Mouse (Mus musculus) CH12F3 (cell line): Measurements from ENCODE around the gene Lbh.

Source experiments
- in situ Hi-C: fragments of 300-500 bp; cut with MboI; formaldehyde crosslinking; loops from 2 replicates; pipeline ENCODE4 v1.14.3; 2020; ENCODE audit warnings: low sequenced_read_pairs

Gene Lbh

DNA sequence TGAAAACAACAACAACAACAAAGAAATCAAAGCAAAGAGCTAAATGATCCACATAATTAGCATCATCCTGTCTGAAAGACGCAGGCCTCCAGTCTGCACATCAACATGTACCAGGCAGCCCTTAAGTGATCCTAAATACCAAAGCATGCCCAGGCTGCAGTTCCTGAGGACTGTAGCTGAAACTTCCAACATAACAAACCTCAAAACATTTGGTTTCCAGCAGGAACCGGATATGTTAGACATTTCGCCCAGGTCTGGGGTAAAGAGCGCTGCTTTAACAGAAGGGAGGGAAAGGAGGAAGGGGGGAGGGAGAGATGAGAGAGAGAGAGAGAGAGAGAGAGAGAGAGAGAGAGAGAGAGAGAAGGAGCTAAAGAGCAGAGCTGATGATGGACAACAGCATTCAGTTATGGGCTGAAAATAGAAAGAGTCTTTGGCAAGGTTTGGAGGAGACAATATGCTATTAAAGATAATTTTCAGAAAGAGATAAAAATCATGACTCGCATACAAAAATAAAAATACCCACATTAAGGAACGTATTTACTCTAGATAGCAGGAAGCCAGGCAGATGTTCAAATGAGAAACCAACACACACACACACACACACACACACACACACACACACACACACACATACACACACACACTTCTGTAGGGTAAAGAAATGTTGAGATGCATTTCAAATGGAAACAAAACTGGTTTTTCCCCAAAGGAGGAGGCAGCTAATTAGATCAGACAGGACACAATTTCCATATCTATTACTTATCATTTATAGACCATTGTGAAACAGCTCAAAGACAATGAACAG, 49.5 kb downstream of the Lbh start:
- in situ Hi-C loops: no loop called here

GRCm38 (mm10) chr17:72968666-72969065, 50.6 kb downstream of the Lbh start:
- in situ Hi-C loops: no loop called here

DNA sequence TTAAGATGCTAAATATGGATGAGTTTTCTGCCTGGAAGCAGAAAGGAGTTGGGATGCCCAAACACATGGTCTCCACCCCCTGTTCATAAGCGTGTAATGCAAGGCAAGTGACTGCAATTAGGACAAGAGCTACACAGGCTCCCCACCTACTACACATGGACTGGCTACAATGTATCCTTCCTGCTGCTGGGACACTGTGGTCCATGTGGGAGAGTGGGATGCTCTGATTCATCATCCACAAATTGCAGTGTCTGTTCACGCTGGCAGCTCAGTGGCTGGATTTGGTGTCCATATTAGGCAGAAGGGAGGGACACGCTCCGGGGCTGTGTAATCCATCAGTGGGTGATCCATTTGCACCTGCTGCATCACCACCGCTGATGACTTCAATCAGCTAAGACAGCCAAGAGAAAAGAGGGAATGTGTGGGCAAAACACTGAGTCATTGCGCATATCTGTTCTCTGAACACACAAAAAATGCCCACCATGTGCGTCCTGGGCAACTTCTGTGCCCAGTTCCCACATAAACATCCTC, 52.6 kb downstream of the Lbh start:
- in situ Hi-C loops: no loop called here

DNA sequence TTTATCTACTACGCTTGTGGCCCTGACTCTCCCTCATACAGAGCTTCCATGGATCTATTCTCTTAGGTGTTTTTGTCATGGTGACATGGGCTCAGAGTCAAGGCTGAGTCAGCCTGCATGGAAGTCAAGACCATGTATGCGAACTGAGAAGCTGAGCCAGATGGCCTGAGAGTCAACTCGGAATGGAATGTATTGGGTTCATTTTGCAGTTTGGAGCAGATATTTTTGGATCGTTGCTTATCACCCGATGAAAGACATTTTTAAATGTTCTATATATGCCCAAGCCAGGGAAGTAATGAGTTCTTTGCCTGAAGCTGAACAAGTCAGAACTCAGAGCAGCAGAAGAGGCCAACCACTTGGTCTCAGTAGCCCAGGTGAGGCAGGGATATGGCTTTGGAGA, 54.9 kb downstream of the Lbh start:
- in situ Hi-C loops: no loop called here

DNA sequence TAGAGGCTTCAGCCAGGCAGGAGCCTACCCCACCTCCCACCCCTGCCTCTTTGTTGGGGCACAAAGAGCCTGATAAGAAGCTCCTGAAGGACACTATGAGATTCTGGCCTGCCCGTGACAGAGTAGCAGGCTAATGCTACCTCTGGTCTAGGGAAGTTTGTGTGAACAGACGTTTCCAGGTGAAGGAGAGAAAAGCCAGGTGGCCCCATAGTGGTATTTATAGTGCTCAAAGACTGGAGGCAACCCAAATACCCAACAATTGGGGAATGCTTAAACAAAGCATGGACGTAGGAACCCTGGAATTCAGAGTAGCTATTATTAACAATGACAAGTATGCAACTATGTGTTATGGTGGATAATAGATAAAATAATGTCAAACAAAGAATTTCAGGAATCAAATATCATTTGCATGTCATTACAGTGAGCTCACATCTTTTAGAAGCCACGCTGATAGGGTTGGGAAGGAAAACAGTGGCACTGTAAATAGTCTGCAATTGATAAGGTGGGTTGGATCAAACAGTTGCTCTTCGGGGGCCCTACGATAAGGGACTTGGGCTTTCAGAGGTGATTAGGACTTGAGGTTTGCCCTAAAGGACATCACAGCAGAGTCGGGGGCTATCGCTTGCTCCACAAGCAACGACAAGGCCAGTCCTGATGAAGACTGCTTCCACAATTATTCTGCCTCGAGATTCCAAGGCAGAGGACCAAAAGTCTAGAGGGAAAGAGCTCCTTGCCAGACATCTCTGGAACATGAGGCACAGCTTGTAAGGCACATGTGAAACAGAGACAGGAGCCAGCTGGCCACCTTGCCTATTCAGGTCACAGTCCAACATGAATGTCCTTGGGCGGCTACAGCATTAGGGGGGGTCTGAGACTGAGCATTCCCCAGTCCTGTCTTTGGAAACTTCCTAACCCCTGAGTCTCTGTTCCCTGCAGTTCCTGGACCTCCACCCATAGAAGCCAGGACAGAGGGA, 58.4 kb downstream of the Lbh start:
- in situ Hi-C loops: no loop called here

DNA sequence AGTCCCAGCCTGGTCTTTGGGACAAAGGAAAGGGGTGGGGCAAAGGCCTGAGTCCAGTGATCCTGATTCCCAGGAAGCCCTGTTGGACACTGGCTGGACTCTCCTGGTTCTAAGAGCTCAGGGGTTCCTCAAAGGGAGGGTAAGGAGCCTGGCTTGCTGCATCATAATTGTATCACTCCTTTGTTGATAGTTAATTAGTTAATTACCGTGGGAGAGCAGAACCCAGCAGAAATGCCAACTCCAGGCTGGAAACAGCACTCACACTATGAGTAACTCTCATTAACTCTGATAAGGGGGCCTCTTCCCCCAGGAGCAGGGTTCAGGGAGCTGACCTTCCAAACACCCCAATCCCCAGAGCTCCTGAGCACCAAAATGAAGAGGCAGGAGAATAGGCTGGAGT, 59.5 kb downstream of the Lbh start:
- in situ Hi-C loops: no loop called here

- in situ Hi-C loops: no loop called here
Measured at GRCm38 (mm10) chr17:72982156-72982555, 64.1 kb downstream of the Lbh start.

DNA sequence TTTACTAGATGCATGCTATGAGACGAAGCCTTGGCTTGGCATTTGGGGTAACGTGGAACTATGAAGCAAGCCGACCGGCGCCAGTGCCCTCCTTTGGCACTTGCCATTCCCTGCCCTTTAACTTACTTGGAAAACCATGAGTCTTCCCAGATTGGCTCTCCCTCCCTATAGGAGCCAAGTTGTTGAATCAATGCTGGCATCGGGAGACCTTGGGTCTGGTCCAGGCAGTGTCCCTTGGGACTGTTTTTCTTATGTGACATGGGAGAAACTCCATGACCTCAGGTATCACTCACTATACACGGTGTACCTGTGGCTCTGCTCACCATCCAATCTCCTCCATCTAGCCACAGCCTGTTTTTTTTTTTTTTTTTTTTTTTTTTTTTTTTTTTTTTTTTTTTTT, 65.4 kb downstream of the Lbh start:
- in situ Hi-C loops: no loop called here

DNA sequence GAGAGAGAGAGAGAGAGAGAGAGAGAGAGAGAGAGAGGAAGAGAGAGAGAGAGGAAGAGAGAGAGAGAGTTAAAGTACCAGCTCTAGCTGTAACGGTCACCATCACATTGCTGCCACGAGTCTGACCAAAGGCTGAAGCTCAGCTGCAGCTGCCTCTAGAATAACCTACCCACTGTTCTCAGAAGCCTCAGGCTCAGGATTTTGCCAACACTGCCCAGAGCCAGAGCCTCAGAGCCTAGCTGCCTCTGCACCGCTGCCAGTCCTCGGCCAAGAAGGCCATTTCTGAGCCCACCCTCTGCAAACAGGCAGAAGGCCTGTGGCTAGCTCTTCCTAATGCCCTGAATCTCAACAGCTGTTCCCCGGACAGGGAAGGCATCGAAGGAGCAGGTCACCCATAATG, 70.9 kb downstream of the Lbh start:
- in situ Hi-C loops: no loop called here
